Mouse (Mus musculus): ENCODE data around the gene Arid5b.

- TF ChIP-seq CTCF (conservative IDR thresholded peaks at IDR 0.05; ENCODE audit: low read length) (no peak), POU5F1 (IDR thresholded peaks at IDR 0.05; ENCODE audit: borderline replicate concordance, low read length) (no peak)
These were observed 188.4 kb downstream of the Arid5b start for GRCm38 (mm10) chr10:68090197-68090535.

All from E14TG2a.4 (cell line).